Mouse (Mus musculus) cerebellum, adult 8-10 months (tissue): ENCODE measurements around the gene Fam149a.
"Not testable (repeated sequence)": the region's sequence is repeated elsewhere in the genome, so short reads cannot be mapped to it uniquely, and the experiment has no call there.

Experiments used
- DNase-seq: peaks from one replicate; pipeline ENCODE4 v3.0.0; 2022

Gene Fam149a

DNA sequence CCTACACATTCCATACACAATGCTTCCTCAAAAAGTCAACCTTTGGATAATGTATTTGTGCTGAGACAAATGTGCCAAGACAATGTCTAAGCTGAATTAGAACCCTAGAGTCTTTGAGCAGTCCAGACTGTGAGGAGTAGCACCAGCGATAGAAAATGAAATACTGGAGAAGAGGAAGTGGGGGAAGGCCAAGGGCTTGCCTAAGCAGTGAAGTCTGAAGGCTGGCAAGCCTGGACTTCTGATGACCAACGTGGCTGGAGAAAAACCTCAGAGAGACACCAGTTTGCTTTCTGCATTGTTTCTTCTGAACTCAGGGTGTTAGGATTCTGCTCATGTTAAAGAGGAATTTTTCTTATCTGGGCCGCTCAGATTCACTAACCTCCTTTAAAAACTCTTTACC lies 51.2 kb downstream of the Fam149a start:
- no peak for DNase-seq

DNA sequence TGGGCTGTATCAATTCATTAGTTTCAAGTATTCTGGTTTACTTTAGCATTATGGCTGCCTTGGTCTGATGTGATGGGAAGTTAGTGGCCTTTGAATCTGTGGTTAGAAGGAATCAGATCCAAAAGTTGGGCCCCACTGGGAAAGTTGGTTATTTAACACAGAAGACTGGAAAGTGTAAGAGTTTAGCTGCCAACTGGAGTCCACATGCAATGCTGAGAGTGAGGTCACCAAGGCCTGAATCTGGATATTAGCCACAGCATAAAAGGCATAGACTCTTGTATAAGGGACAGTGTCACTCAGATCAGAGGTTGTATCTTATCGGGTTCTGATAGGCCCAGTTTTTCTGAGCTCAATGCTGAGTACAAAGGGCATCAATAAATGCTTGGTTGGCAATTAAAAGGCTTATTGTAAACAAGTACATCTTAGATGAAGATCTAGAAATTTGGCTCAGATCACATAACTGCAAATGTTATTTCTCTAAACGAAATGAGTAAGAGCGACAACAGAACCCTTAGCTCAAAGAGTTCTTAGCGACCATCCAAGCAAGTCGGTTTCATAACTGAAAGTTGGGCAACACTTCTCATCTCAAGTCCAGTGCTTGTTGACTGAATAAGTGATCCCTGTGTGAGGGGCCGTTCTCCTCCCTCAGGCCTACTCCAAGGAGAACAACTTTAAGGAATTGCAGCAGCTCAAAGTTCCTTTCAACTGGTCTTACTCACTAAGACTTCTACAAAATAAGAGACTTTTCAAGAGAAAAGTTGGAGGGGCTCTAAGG lies 52.7 kb downstream of the Fam149a start:
- DNase-seq: no peak

- DNase-seq: not testable (repeated sequence)
Observed at GRCm38 (mm10) chr8:45327076-45327475, 55.0 kb downstream of the Fam149a start.

- DNase-seq: no peak
Observed at GRCm38 (mm10) chr8:45324151-45324550, 57.9 kb downstream of the Fam149a start.

DNA sequence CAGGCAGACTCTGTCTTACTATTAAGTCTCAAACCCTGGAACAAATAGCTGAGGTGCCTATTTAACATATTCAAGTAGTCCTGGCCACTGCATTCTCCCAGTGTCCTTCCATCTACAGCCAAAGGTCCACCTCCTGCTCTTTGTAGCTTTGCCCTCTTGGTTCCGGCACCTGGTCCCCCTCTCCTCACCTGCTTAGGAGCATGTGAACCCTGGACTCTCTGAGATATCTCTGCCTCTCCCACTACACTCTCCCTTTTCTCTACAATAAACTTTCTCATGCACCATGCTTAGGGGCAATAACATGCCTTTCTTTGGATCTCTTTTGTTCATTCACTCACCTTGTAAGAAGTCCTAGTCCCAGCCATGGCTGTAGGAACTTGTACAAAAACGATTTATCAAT lies 60.7 kb downstream of the Fam149a start:
- no peak for DNase-seq

GRCm38 (mm10) chr8:45320930-45321329 lies 61.2 kb downstream of the Fam149a start:
- DNase-seq: no peak

GRCm38 (mm10) chr8:45310967-45311366 lies 71.1 kb downstream of the Fam149a start:
- no peak for DNase-seq

GRCm38 (mm10) chr8:45308366-45308765 lies 73.7 kb downstream of the Fam149a start, which contains the start of gene Gm45753:
Gene Gm45753 (minus strand): TSS chr8:45308466.
- no peak for DNase-seq

DNA sequence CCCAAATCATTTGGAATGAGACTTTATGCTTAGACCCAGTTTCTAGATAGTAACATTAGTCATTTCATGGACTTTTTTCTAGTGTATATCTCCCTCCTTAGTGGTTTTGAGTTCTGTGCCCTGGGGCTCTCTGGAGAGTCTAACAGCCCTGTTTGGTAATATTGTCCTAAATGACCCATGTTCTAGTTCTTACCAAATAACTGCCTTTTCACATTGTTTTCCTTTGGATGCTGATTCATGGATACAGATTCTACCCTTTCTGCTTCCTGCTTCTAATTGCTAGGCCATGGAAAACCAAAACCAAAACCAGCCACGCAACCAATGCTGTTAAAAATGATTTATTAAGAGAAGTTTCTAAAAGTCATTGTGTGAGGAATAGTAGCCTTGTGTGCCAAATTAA lies 76.6 kb downstream of the Fam149a start:
- DNase-seq: no peak

DNA sequence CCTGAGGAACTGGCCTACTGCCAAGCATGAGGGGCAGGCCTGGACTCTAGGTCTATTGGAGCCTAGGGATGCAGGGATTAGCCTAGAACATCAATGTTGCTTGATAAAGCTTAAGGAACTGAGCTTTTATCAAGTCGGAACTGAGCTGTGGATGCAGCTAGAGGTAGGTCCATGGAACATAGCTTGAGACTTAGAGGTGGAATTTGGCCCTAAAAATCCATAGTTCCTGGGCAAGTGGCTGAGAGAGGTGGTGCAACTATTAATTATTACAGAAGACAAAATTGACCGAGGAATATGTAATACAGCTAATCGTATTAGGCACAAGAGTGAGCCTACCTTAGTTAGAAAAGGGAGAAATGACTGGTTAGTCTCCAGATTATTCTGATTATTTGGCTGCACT lies 77.7 kb downstream of the Fam149a start:
- no peak for DNase-seq

- DNase-seq: no peak
Observed at GRCm38 (mm10) chr8:45302390-45302789, 79.7 kb downstream of the Fam149a start.

DNA sequence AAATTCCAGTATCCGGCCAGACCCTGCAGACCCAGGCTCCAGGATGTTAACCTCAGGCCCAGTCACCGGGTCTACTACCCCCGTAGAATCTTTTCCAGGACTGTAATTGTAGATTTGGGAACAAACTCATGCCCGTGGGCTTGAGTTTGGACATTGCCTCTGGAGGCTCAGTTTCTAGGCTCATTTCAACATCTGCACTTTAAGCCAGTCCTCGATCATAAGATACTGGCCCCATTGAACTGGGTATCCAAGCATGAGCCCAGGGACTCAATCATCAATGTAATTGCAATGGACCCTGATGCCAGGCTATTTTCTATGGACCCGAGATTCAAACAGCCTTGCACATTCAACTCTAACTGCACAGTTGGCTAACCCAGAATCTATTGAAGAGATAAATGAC lies 86.8 kb downstream of the Fam149a start:
- no peak for DNase-seq

DNA sequence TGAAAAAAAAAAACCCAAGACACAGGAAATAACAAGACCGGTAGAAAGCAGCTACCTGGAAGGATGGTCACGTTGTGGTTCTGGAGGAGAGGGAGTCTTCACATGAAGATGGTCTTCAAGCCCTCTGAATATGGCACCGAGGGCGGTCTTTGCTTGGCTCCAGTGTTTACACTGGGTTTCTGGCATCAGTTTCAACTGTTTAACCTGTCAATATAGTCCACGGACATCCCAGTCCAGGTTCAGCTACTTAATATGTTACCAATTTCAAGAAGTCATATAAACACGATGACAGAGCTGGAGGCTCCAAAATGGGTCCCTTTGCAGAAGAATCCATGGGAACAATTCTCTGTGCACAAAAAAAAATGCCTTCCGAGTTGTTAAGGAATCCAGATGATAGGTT lies 87.4 kb downstream of the Fam149a start, which contains the start of gene Klkb1:
TSS of gene Klkb1 (minus strand) at position 173 of the 400 bp plus-strand sequence.
- no peak for DNase-seq

- peak; percentile 6 for DNase-seq
Observed at GRCm38 (mm10) chr8:45291790-45292189, 90.3 kb downstream of the Fam149a start.
